Mouse (Mus musculus): ENCODE measurements at regions not wholly inside any gene's neighbourhood (a gene's known extent, or its start where the extent isn't known, plus 50 kb on each side); places are given as distances from the start of the nearest gene placed in this dataset.
A peak's percentile ranks its signal among the peaks of the same experiment; 100 is the strongest.

DNA sequence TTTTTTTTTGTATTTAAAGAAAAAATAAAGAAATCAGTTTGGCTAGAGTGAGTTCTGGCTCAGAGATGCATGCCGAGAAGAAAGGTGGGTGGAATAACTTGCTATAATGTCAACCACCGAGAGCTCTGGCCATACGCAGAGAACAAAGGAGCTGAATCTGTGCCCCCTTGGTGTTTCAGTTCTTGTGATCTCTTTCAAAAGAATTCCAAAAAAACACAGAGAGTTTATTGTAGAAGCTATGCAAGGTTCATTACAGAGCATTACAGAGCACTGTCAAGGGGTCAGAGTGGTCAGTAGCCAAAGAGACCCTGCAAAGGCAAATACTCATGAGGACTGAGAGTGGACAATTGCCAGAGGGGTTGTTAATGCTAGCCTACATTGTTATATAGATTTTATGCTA is 514.9 kb downstream of the Pdha2 start:
- in situ Hi-C loops (cut with MboI; ENCODE audit: low pct_ligation_motif_present, low pct_unique_long_range_greater_than_20kb, low sequenced_read_pairs) (no loop called here), dilution Hi-C loops (cut with MboI; ENCODE audit: extremely low pct_ligation_motif_present, extremely low pct_unique_long_range_greater_than_20kb, low sequenced_read_pairs) (no loop called here)
- no peaks in the 10 kb centered on the region for H3K79me2 ChIP-seq (replicated peaks; ENCODE audit: control insufficient read depth, extremely low read depth, insufficient read depth, poor library complexity, severe bottlenecking)
- TF ChIP-seq USF2 (conservative IDR thresholded peaks at IDR 0.05; ENCODE audit: low read depth, low read length) (no peak), PAX5 (IDR thresholded peaks at IDR 0.05; ENCODE audit: low read length) (no peak), USF1 (IDR thresholded peaks at IDR 0.05; ENCODE audit: low read depth, low read length) (no peak), MEF2A (IDR thresholded peaks at IDR 0.05; ENCODE audit: borderline replicate concordance, low read depth, low read length) (no peak), HCFC1 (IDR thresholded peaks at IDR 0.05; ENCODE audit: low read depth, low read length) (no peak), E2F4 (IDR thresholded peaks at IDR 0.05; ENCODE audit: insufficient replicate concordance, low read depth, low read length) (no peak), CHD2 (IDR thresholded peaks at IDR 0.05; ENCODE audit: low read length) (no peak), KAT2A (IDR thresholded peaks at IDR 0.05; ENCODE audit: insufficient replicate concordance, low read length) (no peak), CHD1 (IDR thresholded peaks at IDR 0.05; ENCODE audit: low read depth, low read length) (no peak), ZC3H11A (IDR thresholded peaks at IDR 0.05; ENCODE audit: low read depth, low read length) (no peak), RCOR1 (conservative IDR thresholded peaks at IDR 0.05; ENCODE audit: low read depth, low read length) (no peak), MAZ (IDR thresholded peaks at IDR 0.05; ENCODE audit: low read depth, low read length) (no peak), SMC3 (IDR thresholded peaks at IDR 0.05; ENCODE audit: low read depth, low read length) (no peak), JUN (IDR thresholded peaks at IDR 0.05; ENCODE audit: insufficient read depth, low read depth, low read length) (no peak), RAD21 (IDR thresholded peaks at IDR 0.05; ENCODE audit: low read depth, low read length) (no peak)
- H3K9ac ChIP-seq (ENCODE audit: insufficient read depth, low read depth): no peak overlapping the region
- no peak overlapping the region for H3K4me2 ChIP-seq (ENCODE audit: insufficient read depth, low read depth, poor library complexity, severe bottlenecking)
- no peak for DNase-seq (ENCODE audit: extremely low read depth)
- no peak overlapping the region for H3K27ac ChIP-seq (ENCODE audit: insufficient read depth, low read depth)
- no peaks in the 10 kb centered on the region for H3K27me3 ChIP-seq (replicated peaks)
- no peak overlapping the region for H3K4me3 ChIP-seq (replicated peaks in 1 of 3; ENCODE audit: low read depth in 2 of 3, low read length in 2 of 3, poor library complexity in 1 of 3)
- H3K4me1 ChIP-seq (ENCODE audit: control insufficient read depth in 1 of 2, insufficient read depth in 2 of 2): peaks cover 0 to 2% of the 10 kb centered on the region in 2 experiments; a peak in 1 of 4 replicates
- H3K36me3 ChIP-seq (replicated peaks in 1 of 2; ENCODE audit: control insufficient read depth in 1 of 2, insufficient read depth in 1 of 2, low read length in 1 of 2): no peaks in the 10 kb centered on the region
- no peaks in the 10 kb centered on the region for H3K9me3 ChIP-seq (replicated peaks; ENCODE audit: low read length)

GRCm38 (mm10) chr3:140682794-140683193 is 529.4 kb downstream of the Pdha2 start:
- H3K79me2 ChIP-seq (replicated peaks; ENCODE audit: control insufficient read depth, extremely low read depth, insufficient read depth, poor library complexity, severe bottlenecking): no peaks in the 10 kb centered on the region
- dilution Hi-C loops (cut with MboI; ENCODE audit: extremely low pct_ligation_motif_present, extremely low pct_unique_long_range_greater_than_20kb, low sequenced_read_pairs) (no loop called here), in situ Hi-C loops (cut with MboI; ENCODE audit: low pct_ligation_motif_present, low pct_unique_long_range_greater_than_20kb, low sequenced_read_pairs) (no loop called here)

More at GRCm38 (mm10) chr3:140682794-140683193, 529.4 kb downstream of the Pdha2 start:
- no peaks in the 10 kb centered on the region for H3K4me1 ChIP-seq (ENCODE audit: control insufficient read depth in 1 of 2, insufficient read depth in 2 of 2)
- DNase-seq (ENCODE audit: extremely low read depth): peak; percentile 44
- H3K4me3 ChIP-seq (replicated peaks in 1 of 3; ENCODE audit: low read depth in 2 of 3, low read length in 2 of 3, poor library complexity in 1 of 3): no peak overlapping the region
- TF ChIP-seq EP300 (IDR thresholded peaks at IDR 0.05; ENCODE audit: low read length) (no peak), JUND (conservative IDR thresholded peaks at IDR 0.05; ENCODE audit: low read depth, low read length) (no peak), ZMIZ1 (IDR thresholded peaks at IDR 0.05; ENCODE audit: low read depth, low read length) (no peak), ZC3H11A (IDR thresholded peaks at IDR 0.05; ENCODE audit: low read depth, low read length) (no peak), SMC3 (IDR thresholded peaks at IDR 0.05; ENCODE audit: low read depth, low read length) (peak; percentile 51), RAD21 (IDR thresholded peaks at IDR 0.05; ENCODE audit: low read depth, low read length) (peak; percentile 76), ZKSCAN1 (IDR thresholded peaks at IDR 0.05; ENCODE audit: borderline replicate concordance, low read depth, low read length) (peak; percentile 65), CTCF (conservative IDR thresholded peaks at IDR 0.05 in 1 of 2, IDR thresholded peaks at IDR 0.05 in 1 of 2; ENCODE audit: low read depth in 2 of 2, low read length in 2 of 2) (peak in 1 of 2 experiments; percentile 60; a peak in 2 of 4 replicates)
- no peaks in the 10 kb centered on the region for H3K36me3 ChIP-seq (replicated peaks in 1 of 2; ENCODE audit: control insufficient read depth in 1 of 2, insufficient read depth in 1 of 2, low read length in 1 of 2)
- no peak overlapping the region for H3K9ac ChIP-seq (ENCODE audit: insufficient read depth, low read depth)
- no peaks in the 10 kb centered on the region for H3K27me3 ChIP-seq (replicated peaks)
- no peak overlapping the region for H3K4me2 ChIP-seq (ENCODE audit: insufficient read depth, low read depth, poor library complexity, severe bottlenecking)
- no peaks in the 10 kb centered on the region for H3K9me3 ChIP-seq (replicated peaks; ENCODE audit: low read length)
- no peak overlapping the region for H3K27ac ChIP-seq (ENCODE audit: insufficient read depth, low read depth)

Measured in CH12.LX (cell line).